Mouse (Mus musculus): ENCODE measurements around the gene Gm42517.

Gene Gm42517

GRCm38 (mm10) chr5:108349511-108350148 is 18.1 kb downstream of the Gm42517 start:
- no peak for DNase-seq (ENCODE audit: low spot score)

DNA sequence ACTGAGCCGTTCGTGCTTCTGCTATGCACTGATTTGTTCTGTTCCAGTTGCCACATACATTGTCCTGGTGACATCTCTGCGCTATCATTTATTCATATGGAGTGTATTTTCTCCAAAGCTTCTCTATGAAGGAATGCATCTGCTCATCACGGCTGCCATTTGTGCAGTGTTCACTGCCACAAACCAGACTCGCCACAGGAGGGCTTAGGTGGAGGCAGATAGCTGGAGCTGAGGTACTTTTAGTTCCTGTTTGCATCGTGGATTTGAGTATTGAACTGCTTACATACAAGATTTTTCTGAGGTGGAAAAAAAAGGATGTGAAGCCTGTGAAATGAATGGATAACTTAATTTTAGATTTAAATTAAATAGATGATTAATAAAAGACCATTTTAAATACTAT is 19.9 kb downstream of the Gm42517 start:
- no peak for DNase-seq (ENCODE audit: low spot score)

DNA sequence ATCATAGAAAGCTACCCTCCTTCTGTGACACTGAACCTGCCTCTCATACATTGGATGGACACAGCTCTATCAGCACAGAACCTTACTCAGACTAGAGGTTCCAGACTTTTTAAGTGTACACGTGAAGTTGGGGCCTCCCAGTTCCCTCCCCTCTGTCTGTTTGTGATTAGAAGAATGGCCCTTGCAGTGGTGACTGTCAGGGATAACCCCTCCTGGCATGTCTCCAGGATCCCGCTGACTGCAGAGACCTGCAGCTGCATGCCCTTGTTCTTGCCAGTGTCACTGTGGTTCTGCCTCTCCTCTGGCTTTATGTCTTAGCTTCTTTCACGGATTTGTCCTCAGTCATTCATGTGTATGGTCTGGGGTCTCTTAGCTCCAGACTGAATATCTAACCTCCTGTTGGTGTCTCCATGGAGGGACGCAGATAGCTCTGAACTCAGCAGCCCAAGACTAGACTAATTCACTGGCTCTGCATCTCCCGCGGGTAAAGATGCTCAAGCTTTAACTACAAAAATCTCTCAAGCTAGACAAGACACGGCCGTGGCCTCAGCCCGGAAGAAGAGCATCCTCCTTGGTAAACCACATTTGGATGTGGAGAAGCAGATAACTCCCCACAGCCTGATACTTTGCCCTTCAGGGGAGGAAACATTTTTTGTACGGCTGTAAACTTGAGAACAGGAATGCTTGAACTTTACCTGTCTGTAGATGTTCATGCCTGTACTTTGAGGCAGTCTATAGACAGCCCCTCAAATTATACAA is 22.2 kb downstream of the Gm42517 start:
- no peak for DNase-seq (ENCODE audit: low spot score)

GRCm38 (mm10) chr5:108343680-108344170 is 24.0 kb downstream of the Gm42517 start:
- DNase-seq (ENCODE audit: low spot score), result no peak

- DNase-seq (ENCODE audit: low spot score), result no peak
Measured at GRCm38 (mm10) chr5:108338049-108338448, 29.7 kb downstream of the Gm42517 start.

GRCm38 (mm10) chr5:108337385-108337784 is 30.3 kb downstream of the Gm42517 start:
- DNase-seq (ENCODE audit: low spot score), result no peak

GRCm38 (mm10) chr5:108331051-108331450 is 36.7 kb downstream of the Gm42517 start:
- DNase-seq (ENCODE audit: low spot score), result no peak
